Mouse (Mus musculus) midbrain, postnatal 0 days (tissue): Measurements from ENCODE around the gene Fgf5. TPM values are rescaled to one million over a fixed set of nuclear protein-coding genes. Genes with fewer than 3 reads are reported as not detected.

ENCODE experiments used
- ATAC-seq: fragments of 200-750 bp; cut with Nextera tagmentation; 2 replicates; pipeline ENCODE4 v1.8.0; 2017; ENCODE audit warnings: moderate number of reproducible peaks, mild to moderate bottlenecking, moderate TSS enrichment, moderate library complexity; ENCODE audit not compliant: low FRiP score
- DNase-seq: peaks from one replicate; pipeline ENCODE4 v3.0.0-alpha.2; 2015; ENCODE audit warnings: low spot score
- H3K27ac ChIP-seq: fragments of 300-500 bp; sonication (generic); 2 replicates; pipeline ENCODE4 v1.5.1; 2014; ENCODE audit warnings: low read depth, mild to moderate bottlenecking, low read length, mixed read lengths
- H3K27me3 ChIP-seq: fragments of 300-500 bp; sonication (generic); 2 replicates; pipeline ENCODE4 v1.6.1; 2014; ENCODE audit warnings: low read length, control low read depth, mixed read lengths; ENCODE audit not compliant: insufficient read depth
- H3K36me3 ChIP-seq: fragments of 300-500 bp; sonication (generic); 2 replicates; pipeline ENCODE4 v1.6.1; 2014; ENCODE audit warnings: low read length, control low read depth, mixed read lengths; ENCODE audit not compliant: insufficient read depth
- H3K4me1 ChIP-seq: fragments of 300-500 bp; sonication (generic); 2 replicates; pipeline ENCODE4 v1.6.1; 2014; ENCODE audit warnings: mild to moderate bottlenecking, control low read depth, antibody characterized with exemption, low read length, mixed read lengths; ENCODE audit not compliant: insufficient read depth
- H3K4me2 ChIP-seq: fragments of 300-500 bp; sonication (generic); 2 replicates; pipeline ENCODE4 v1.6.1; 2014; ENCODE audit warnings: low read depth, mild to moderate bottlenecking, low read length, mixed read lengths; ENCODE audit not compliant: poor library complexity, severe bottlenecking
- H3K4me3 ChIP-seq: fragments of 300-500 bp; sonication (generic); 2 replicates; pipeline ENCODE4 v1.5.1; 2014; ENCODE audit warnings: low read depth, mild to moderate bottlenecking, low read length, moderate library complexity
- H3K9ac ChIP-seq: fragments of 300-500 bp; sonication (generic); replicated peaks from 2 replicates; pipeline ENCODE4 v1.6.1; 2014; ENCODE audit warnings: mild to moderate bottlenecking, low read length, moderate library complexity, mixed read lengths; ENCODE audit not compliant: poor library complexity, severe bottlenecking
- H3K9me3 ChIP-seq: fragments of 300-500 bp; sonication (generic); 2 replicates; pipeline ENCODE4 v1.6.1; 2016; ENCODE audit warnings: low read length, control low read depth
- CTCF ChIP-seq: IDR thresholded peaks from 2 replicates; pipeline ENCODE4 v1.5.1; 2016; ENCODE audit warnings: antibody characterized with exemption, mild to moderate bottlenecking
- WGBS: fragments of 180-500 bp; shearing (Covaris S2); extraction: QIAGEN DNeasy Blood & Tissue Kit; methylation state at CpG from one replicate; pipeline ENCODE4 v1.1.7; 2014; 5-methylcytosine and 5-hydroxymethylcytosine counted together
- polyA plus RNA-seq: library from polyadenylated mRNA; unstranded; fragments of >200 nt; fragmentation: Nextera tagmentation; extraction: Ambion mirVana; gene quantifications from 2 replicates; pipeline ENCODE4 v1.2.1, GENCODE M21; 2015
- total RNA-seq: library from RNA; depleted of rRNA; stranded (reverse); fragments of >200 nt; gene quantifications from 2 replicates; pipeline ENCODE4 v1.2.3, GENCODE M21; 2014; rRNA removed

The Fgf5 gene
- total RNA-seq (1.1 TPM in 2 replicates), polyA plus RNA-seq (0.32 and 0.88 TPM in 2 replicates)

- no peaks in the 10 kb centered on the region for H3K36me3 ChIP-seq
- H3K27ac ChIP-seq, result no peak within 1 kb of the TSS
- under 1% methylated on average over 69 of the region's 80 CpGs for WGBS
- TF ChIP-seq CTCF, result no peak
- H3K27me3 ChIP-seq, result peaks cover 39% of the 10 kb centered on the region
- H3K9me3 ChIP-seq, result no peaks in the 10 kb centered on the region
- DNase-seq (peak; percentile 32), ATAC-seq (peak; percentile 82)
- H3K4me1 ChIP-seq, result peaks cover 3% of the 10 kb centered on the region; the same call in 1 of the 2 replicates
- peak within 1 kb of the TSS; percentile 87 for H3K4me2 ChIP-seq
- H3K9ac ChIP-seq, result peak within 1 kb of the TSS; percentile 60
- H3K4me3 ChIP-seq, result peak within 1 kb of the TSS; percentile 55
Measured at GRCm38 (mm10) chr5:98253838-98254821, at the start of gene Fgf5. Gene Fgf5, plus strand, starts transcription at chr5:98254184.

DNA sequence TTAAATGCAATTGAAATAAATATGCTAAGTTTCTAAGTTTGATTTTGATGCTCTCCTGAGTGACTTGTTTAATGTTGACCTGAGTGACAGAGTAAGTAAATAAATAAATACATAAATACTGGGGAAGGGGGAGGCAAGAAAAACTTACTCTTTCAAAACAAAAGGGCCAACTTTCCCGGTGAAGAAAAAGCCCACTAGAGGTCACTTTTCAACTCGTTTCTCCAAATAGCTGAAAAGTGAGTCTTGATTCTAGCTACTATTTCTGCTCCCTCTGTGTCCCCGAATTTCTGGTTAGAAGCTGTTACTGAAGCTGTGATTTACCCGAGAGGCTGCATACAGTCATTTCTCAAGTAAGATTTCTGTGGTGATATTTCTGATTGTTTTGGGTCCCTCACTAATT is 41.5 kb upstream of the Fgf5 start:
- no peak for DNase-seq
- H3K4me2 ChIP-seq, result no peak overlapping the region
- peak; percentile 29; the same call in 1 of the 2 replicates for TF ChIP-seq CTCF
- no peak overlapping the region for H3K4me3 ChIP-seq
- H3K9ac ChIP-seq, result no peak overlapping the region
- H3K36me3 ChIP-seq, result no peaks in the 10 kb centered on the region
- no peaks in the 10 kb centered on the region for H3K27me3 ChIP-seq
- H3K9me3 ChIP-seq, result no peaks in the 10 kb centered on the region
- ATAC-seq, result no peak
- H3K4me1 ChIP-seq, result no peaks in the 10 kb centered on the region
- 62% methylated on average over 4 of the region's 4 CpGs for WGBS
- H3K27ac ChIP-seq, result no peak overlapping the region

DNA sequence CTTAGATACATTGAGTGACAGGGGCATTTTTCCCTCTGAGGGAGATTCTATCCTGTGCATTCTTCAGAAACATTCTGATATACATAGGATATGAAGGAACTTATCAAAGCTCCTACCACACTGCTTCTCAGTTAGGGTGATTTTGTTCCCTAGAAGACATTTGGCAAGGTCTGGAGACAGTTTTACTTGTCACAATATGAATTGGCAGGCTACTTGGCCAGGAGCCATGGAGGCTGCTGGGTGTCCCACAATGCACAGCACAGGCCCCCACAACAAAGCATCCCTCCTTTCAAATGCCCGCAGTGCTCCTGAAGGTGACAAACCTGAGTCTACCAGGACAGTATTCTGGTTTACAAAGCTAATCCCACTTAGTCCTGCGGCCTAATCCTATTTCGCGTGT is 32.0 kb upstream of the Fgf5 start:
- 42% methylated on average over 4 of the region's 4 CpGs for WGBS
- no peak overlapping the region for H3K4me2 ChIP-seq
- DNase-seq, result peak; percentile 44

DNA sequence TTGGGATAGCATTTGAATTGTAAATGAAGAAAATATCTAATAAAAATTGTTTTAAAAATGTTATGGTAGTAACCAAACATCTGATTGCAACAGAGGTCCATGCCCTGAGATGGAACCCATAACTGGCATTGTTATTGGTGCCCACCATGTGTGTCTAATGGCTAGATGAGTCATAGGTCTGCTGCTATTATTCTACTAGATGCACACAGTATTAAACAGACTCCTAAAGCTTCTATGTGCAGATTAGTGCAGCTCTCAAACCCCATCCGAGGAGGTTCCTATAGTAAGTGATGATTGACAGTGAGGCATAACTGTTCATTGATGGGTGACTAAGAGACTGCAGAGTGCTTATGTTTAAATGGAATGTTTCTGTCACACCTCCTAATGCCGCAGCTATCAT is 27.3 kb upstream of the Fgf5 start:
- no peak for ATAC-seq
- Histone ChIP-seq H3K4me2 (no peak overlapping the region), H3K9me3 (0 out of 2 replicates have a peak, but pooled peaks cover 4% of the 10 kb centered on the region), H3K27me3 (no peaks in the 10 kb centered on the region), H3K4me3 (no peak overlapping the region), H3K27ac (no peak overlapping the region), H3K4me1 (no peaks in the 10 kb centered on the region), H3K36me3 (no peaks in the 10 kb centered on the region), H3K9ac (no peak overlapping the region)
- 68% methylated on average over 2 of the region's 2 CpGs for WGBS
- no peak for TF ChIP-seq CTCF
- no peak for DNase-seq

More for the DNA sequence above, 32.0 kb upstream of the Fgf5 start:
- 0 out of 2 replicates have a peak, but pooled peaks cover 4% of the 10 kb centered on the region for H3K9me3 ChIP-seq
- H3K9ac ChIP-seq, result no peak overlapping the region
- no peaks in the 10 kb centered on the region for H3K36me3 ChIP-seq
- H3K4me1 ChIP-seq, result no peaks in the 10 kb centered on the region
- no peak overlapping the region for H3K4me3 ChIP-seq
- ATAC-seq, result no peak
- H3K27ac ChIP-seq, result no peak overlapping the region
- no peaks in the 10 kb centered on the region for H3K27me3 ChIP-seq
- no peak for TF ChIP-seq CTCF

- Histone ChIP-seq H3K27ac (no peak overlapping the region), H3K27me3 (no peaks in the 10 kb centered on the region), H3K9me3 (0 out of 2 replicates have a peak, but pooled peaks cover 4% of the 10 kb centered on the region), H3K4me2 (no peak overlapping the region), H3K9ac (no peak overlapping the region), H3K4me1 (no peaks in the 10 kb centered on the region), H3K36me3 (no peaks in the 10 kb centered on the region), H3K4me3 (no peak overlapping the region)
- WGBS, result 80% methylated on average over 6 of the region's 6 CpGs
- ATAC-seq (no peak), DNase-seq (peak; percentile 32)
- TF ChIP-seq CTCF, result no peak
Measured at GRCm38 (mm10) chr5:98229456-98229855, 24.5 kb upstream of the Fgf5 start.

DNA sequence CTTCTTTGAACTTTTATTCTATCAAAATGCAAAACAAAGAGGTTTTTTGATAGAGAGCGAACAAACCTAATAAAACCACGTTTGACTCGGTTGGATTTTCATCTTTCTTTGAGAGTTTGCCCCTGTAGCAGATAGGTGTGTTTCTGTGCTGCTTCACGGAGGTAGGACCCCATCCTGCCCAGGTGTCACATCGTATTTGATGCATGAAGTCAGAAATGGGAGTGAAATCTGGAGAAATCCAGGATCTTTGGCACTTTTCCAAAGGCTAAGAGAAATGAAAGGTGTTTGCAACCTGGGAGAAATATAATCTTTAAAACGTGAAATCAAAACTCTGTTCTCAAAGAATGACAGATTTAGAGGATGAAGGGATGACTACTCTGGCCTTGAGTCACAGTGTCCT is 15.5 kb upstream of the Fgf5 start:
- 78% methylated on average over 6 of the region's 6 CpGs for WGBS
- Histone ChIP-seq H3K4me2 (no peak overlapping the region), H3K27me3 (no peaks in the 10 kb centered on the region), H3K36me3 (no peaks in the 10 kb centered on the region), H3K9ac (no peak overlapping the region), H3K27ac (no peak overlapping the region), H3K9me3 (no peaks in the 10 kb centered on the region), H3K4me3 (no peak overlapping the region), H3K4me1 (no peaks in the 10 kb centered on the region)
- TF ChIP-seq CTCF, result no peak
- DNase-seq, result peak; percentile 17
- no peak for ATAC-seq
